Mouse (Mus musculus) embryonic facial prominence, embryonic 10.5 days (tissue): ENCODE results near the gene Siglec1. TPM values are rescaled to one million over a fixed set of nuclear protein-coding genes. Genes with fewer than 3 reads are reported as not detected.
"Not testable (repeated sequence)": the region's sequence is repeated elsewhere in the genome, so short reads cannot be mapped to it uniquely, and the experiment has no call there.

ENCODE experiments used
- DNase-seq: peaks from one replicate; pipeline ENCODE4 v3.0.0-alpha.2; 2017; ENCODE audit warnings: low spot score
- H3K27ac ChIP-seq: fragments of 300-500 bp; sonication (generic); replicated peaks from 2 replicates; pipeline ENCODE4 v1.5.1; 2016; ENCODE audit warnings: mild to moderate bottlenecking
- H3K27me3 ChIP-seq: fragments of 300-500 bp; sonication (generic); replicated peaks from 2 replicates; pipeline ENCODE4 v1.6.1; 2016; ENCODE audit warnings: low read depth, mild to moderate bottlenecking; ENCODE audit not compliant: poor library complexity, severe bottlenecking
- H3K36me3 ChIP-seq: fragments of 300-500 bp; sonication (generic); replicated peaks from 2 replicates; pipeline ENCODE4 v1.6.1; 2016; ENCODE audit warnings: mild to moderate bottlenecking, moderate library complexity
- H3K4me1 ChIP-seq: fragments of 300-500 bp; sonication (generic); 2 replicates; pipeline ENCODE4 v1.6.1; 2016
- H3K4me3 ChIP-seq: fragments of 300-500 bp; sonication (generic); 2 replicates; pipeline ENCODE4 v1.5.1; 2016; ENCODE audit warnings: mild to moderate bottlenecking, moderate library complexity
- H3K9me3 ChIP-seq: fragments of 300-500 bp; sonication (generic); 2 replicates; pipeline ENCODE4 v1.6.1; 2016; ENCODE audit warnings: mild to moderate bottlenecking
- WGBS: fragments of 180-500 bp; shearing (Covaris S2); methylation state at CpG from one replicate; pipeline ENCODE4 v1.1.7; 2016; 5-methylcytosine and 5-hydroxymethylcytosine counted together
- polyA plus RNA-seq: library from polyadenylated mRNA; unstranded; fragments of >200 nt; fragmentation: Nextera tagmentation; extraction: Ambion mirVana; gene quantifications from 2 replicates; pipeline ENCODE4 v1.2.1, GENCODE M21; 2016

Siglec1 gene
- polyA plus RNA-seq, 1 experiment from 2014 or later, result 0.16 TPM

- peaks cover 21% of the 10 kb centered on the region for H3K27me3 ChIP-seq
- H3K4me1 ChIP-seq, result peaks cover 43% of the 10 kb centered on the region
- DNase-seq, result no peak
- WGBS, result 36% methylated on average over 9 of the region's 9 CpGs
- H3K4me3 ChIP-seq, result no peak overlapping the region
- peak overlapping the region; percentile 96 for H3K27ac ChIP-seq
- H3K9me3 ChIP-seq, result no peaks in the 10 kb centered on the region
- H3K36me3 ChIP-seq, result no peaks in the 10 kb centered on the region
Measured at GRCm38 (mm10) chr2:131125964-131126815, 39.6 kb upstream of the Siglec1 start.

- Histone ChIP-seq H3K4me1 (peaks cover 43% of the 10 kb centered on the region), H3K36me3 (no peaks in the 10 kb centered on the region), H3K4me3 (no peak overlapping the region), H3K9me3 (no peaks in the 10 kb centered on the region), H3K27ac (peak overlapping the region; percentile 96), H3K27me3 (peaks cover 21% of the 10 kb centered on the region)
- WGBS, result 87% methylated on average over 9 of the region's 9 CpGs
- no peak for DNase-seq
Measured at GRCm38 (mm10) chr2:131125157-131125963, 38.8 kb upstream of the Siglec1 start.

- Histone ChIP-seq H3K4me1 (peaks cover 43% of the 10 kb centered on the region), H3K27me3 (peaks cover 21% of the 10 kb centered on the region), H3K4me3 (no peak overlapping the region), H3K36me3 (no peaks in the 10 kb centered on the region), H3K9me3 (no peaks in the 10 kb centered on the region), H3K27ac (peak overlapping the region; percentile 40)
- WGBS, result 74% methylated on average over 3 of the region's 3 CpGs
- DNase-seq, result no peak
Measured at GRCm38 (mm10) chr2:131124166-131124565, 37.6 kb upstream of the Siglec1 start.

DNA sequence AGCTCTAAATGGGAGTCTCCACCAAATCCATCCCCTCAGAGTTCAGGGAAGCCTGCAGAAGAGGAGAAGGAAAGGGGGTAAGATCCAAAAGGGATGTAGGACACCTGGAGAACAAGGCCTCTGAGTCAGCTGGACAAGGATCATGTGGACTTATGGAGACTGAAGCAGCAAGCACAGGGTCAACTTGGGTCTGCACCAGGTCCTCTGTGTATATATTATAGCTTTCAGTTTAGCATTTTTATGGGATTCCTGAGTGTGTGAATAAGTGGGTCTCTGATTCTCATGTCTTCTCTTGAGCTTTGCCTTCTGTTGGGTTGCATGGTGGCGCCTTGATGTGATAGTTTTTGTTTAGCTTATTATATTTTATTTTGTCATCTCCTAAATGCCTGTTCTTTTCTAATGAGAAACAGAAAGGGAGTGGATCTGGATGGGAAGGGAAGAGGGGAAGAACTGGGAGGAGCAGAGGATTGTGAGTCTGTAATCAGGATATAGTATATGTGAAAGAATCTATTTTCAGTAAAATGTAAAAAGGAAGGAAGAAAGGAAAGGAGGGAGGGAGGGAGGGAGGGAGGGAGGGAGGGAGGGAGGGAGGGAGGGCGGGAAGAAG lies 32.5 kb upstream of the Siglec1 start:
- H3K27ac ChIP-seq, result no peak overlapping the region
- H3K36me3 ChIP-seq, result no peaks in the 10 kb centered on the region
- no peaks in the 10 kb centered on the region for H3K9me3 ChIP-seq
- whole genome bisulfite sequencing, result 82% methylated on average over 2 of the region's 2 CpGs
- no peak overlapping the region for H3K4me3 ChIP-seq
- no peaks in the 10 kb centered on the region for H3K27me3 ChIP-seq
- peaks cover 1% of the 10 kb centered on the region for H3K4me1 ChIP-seq
- DNase-seq, result no peak

GRCm38 (mm10) chr2:131105989-131106388 lies 19.4 kb upstream of the Siglec1 start:
- Histone ChIP-seq H3K4me3 (no peak overlapping the region), H3K9me3 (no peaks in the 10 kb centered on the region), H3K36me3 (no peaks in the 10 kb centered on the region), H3K27ac (no peak overlapping the region), H3K4me1 (no peaks in the 10 kb centered on the region), H3K27me3 (no peaks in the 10 kb centered on the region)
- WGBS, result 89% methylated on average over 5 of the region's 5 CpGs
- no peak for DNase-seq

DNA sequence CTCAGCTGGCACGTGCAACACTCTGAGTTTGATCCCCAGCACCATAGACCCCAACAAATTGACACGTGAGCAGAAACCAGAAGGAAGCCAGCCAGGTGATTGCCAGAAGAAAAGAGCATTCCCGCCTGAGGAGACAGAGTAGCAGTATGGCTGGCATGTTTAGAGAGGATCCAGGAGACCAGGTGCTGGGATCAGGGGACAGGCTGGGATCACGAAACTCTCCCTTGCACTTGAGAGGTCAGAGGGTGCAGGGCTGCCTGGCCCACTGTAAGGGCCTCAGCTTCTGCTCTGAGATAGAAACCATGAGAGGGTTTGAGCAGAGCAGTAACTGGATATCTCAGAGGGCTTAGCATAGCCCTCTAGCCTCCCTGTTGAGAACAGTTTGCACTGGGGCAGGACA lies 18.5 kb upstream of the Siglec1 start:
- not testable (repeated sequence) for DNase-seq, H3K36me3 ChIP-seq, H3K4me1 ChIP-seq, H3K27ac ChIP-seq, H3K27me3 ChIP-seq, H3K4me3 ChIP-seq, H3K9me3 ChIP-seq
- WGBS, result 71% methylated on average over 4 of the region's 4 CpGs

- H3K27ac ChIP-seq, result no peak overlapping the region
- no peaks in the 10 kb centered on the region for H3K36me3 ChIP-seq
- DNase-seq, result no peak
- no peak overlapping the region for H3K4me3 ChIP-seq
- 89% methylated on average over 4 of the region's 4 CpGs for WGBS
- no peaks in the 10 kb centered on the region for H3K4me1 ChIP-seq
- no peaks in the 10 kb centered on the region for H3K9me3 ChIP-seq
- no peaks in the 10 kb centered on the region for H3K27me3 ChIP-seq
Measured at GRCm38 (mm10) chr2:131104021-131104420, 17.5 kb upstream of the Siglec1 start.

DNA sequence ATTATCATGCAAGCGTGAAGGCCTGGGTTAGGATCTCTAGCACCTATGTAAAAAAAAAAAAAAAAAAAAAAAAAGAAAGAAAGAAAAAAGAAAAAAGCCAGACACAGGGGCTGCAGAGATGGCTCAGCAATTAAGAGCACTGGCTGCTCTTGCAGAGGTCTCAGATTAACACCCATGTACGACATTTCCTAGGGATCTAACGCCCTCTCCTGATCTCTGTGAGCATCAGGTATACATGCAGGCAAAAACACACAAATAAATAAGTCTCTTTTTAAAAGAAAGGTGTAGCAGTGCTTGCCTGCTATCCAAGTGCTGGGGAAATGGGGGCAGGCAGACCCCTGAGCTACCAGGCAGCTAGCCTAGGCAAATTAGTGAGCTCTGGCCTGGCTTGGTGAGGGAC lies 15.0 kb upstream of the Siglec1 start:
- no peaks in the 10 kb centered on the region for H3K9me3 ChIP-seq
- 50% methylated on average over 3 of the region's 3 CpGs for WGBS
- peaks cover 20% of the 10 kb centered on the region for H3K4me1 ChIP-seq
- H3K27me3 ChIP-seq, result no peaks in the 10 kb centered on the region
- H3K27ac ChIP-seq, result no peak overlapping the region
- H3K4me3 ChIP-seq, result no peak overlapping the region
- H3K36me3 ChIP-seq, result no peaks in the 10 kb centered on the region
- DNase-seq, result no peak

DNA sequence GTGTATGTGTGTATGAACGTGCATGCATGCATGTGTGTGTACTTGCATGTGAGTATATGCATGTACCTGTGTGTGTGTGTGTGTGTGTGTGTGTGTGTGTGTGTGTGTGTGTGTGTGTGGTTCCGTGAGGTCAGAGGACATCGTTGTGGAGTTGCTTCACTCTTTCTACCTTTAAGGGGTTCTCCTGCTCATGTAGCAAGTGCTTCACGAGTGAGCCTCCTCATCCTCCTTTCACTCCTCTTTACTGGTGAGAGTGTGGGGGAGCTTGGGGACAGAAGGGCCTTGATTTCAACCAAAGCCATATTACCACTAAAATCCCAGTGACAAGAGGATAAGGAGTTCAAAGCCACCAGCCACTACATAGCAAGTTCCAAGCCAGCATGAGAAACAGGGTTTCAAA lies 10.5 kb upstream of the Siglec1 start:
- H3K36me3 ChIP-seq, result no peaks in the 10 kb centered on the region
- peak overlapping the region; percentile 43; the same call in 1 of the 2 replicates for H3K4me3 ChIP-seq
- peak overlapping the region; percentile 87 for H3K27ac ChIP-seq
- H3K4me1 ChIP-seq, result peaks cover 30% of the 10 kb centered on the region
- 83% methylated on average over 4 of the region's 4 CpGs for WGBS
- no peaks in the 10 kb centered on the region for H3K27me3 ChIP-seq
- no peak for DNase-seq
- no peaks in the 10 kb centered on the region for H3K9me3 ChIP-seq

DNA sequence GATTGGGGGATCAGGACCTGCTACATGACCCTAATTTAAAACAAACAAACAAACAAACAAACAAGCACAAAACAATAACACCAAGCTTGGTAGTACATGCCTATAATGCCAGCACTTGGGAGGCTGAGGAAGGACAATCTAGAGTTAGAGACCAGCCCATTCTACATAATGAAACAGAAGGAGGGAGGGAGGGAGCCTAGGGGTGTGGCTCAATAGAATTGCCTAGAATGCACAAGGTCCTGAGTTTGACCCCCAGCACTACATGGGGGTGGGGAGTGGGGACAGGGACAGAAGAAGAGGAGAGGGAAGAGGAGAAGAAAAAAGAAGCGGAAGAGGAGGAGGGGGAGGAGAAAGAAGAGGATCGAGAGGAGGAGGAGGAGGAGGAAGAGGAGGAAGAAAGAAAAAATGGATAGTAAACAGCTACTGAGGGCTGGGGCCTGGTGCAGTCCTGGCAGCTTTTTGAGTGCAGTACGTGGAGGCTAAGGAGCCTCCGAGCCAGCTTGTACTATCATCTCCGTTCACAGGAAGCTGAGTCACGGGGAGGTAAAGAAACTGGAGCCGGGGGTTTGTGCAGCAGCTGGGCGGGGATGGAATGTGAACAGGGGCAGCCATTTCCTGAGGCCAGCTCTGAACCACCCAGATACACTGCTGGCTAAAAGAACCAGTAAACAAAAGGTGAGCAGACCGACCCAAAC lies 9.7 kb upstream of the Siglec1 start:
- Histone ChIP-seq H3K4me1 (peaks cover 30% of the 10 kb centered on the region), H3K27ac (peak overlapping the region; percentile 87), H3K4me3 (peak overlapping the region; percentile 43), H3K36me3 (no peaks in the 10 kb centered on the region), H3K9me3 (no peaks in the 10 kb centered on the region), H3K27me3 (no peaks in the 10 kb centered on the region)
- WGBS, result 8% methylated on average over 9 of the region's 9 CpGs
- peak; percentile 80 for DNase-seq

DNA sequence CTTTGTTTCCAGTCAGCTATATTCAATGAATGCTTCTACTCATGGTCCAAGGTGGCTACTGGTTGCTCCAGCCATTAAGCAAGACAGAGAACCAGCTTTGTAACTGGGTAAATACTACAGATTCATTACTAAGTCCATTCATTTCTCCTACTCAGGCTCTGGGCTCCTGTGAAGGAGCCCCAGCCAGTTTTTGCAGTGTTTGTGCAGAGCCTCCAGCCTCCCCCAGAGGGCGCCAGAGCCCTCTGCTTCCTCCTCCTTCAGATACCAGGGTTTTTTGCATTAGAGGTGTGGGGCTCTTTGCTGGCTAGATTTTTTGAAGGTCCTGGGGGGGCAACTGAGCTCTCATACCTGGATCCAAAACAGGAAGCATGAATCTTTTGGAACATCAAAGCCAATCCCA lies 8.3 kb upstream of the Siglec1 start:
- Histone ChIP-seq H3K27ac (no peak overlapping the region), H3K36me3 (no peaks in the 10 kb centered on the region), H3K27me3 (no peaks in the 10 kb centered on the region), H3K9me3 (no peaks in the 10 kb centered on the region), H3K4me1 (peaks cover 30% of the 10 kb centered on the region), H3K4me3 (no peak overlapping the region)
- DNase-seq, result peak; percentile 82
- 0% methylated on average over 1 of the region's 1 CpGs for WGBS

DNA sequence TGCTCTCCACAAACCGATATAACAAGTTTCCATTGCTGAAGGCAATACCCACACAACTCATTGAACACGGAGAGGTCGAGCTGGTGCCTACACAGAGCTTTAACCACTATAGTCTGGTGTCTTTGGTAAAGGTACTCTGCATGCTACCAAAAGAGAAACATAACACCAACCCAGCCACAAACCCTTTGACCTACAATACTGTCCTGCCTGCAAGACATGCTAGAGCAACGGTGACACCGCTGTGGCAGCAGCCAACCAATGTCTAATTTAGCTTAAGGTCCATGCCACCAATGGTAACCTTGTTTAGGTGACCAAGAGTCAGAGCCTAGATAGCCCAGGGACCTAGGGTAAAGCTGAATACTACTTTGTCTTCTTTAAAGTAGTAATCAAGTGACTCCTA lies 7.0 kb upstream of the Siglec1 start:
- WGBS, result 87% methylated on average over 5 of the region's 5 CpGs
- no peak overlapping the region for H3K4me3 ChIP-seq
- DNase-seq, result no peak
- H3K36me3 ChIP-seq, result no peaks in the 10 kb centered on the region
- no peaks in the 10 kb centered on the region for H3K9me3 ChIP-seq
- no peaks in the 10 kb centered on the region for H3K27me3 ChIP-seq
- no peak overlapping the region for H3K27ac ChIP-seq
- H3K4me1 ChIP-seq, result peaks cover 32% of the 10 kb centered on the region
